Mouse (Mus musculus): ENCODE measurements around the gene Ranbp10. TPM values are rescaled to one million over a fixed set of nuclear protein-coding genes. Genes with fewer than 3 reads are reported as not detected.

Ranbp10 gene
- polyA plus RNA-seq, 1 experiment, result 15.6 TPM

- no peak overlapping the region for H3K4me3 ChIP-seq
- H3K36me3 ChIP-seq (ENCODE audit: control insufficient read depth, insufficient read depth), result peaks cover 6% of the 10 kb centered on the region
- TF ChIP-seq SRF (IDR thresholded peaks at IDR 0.05; ENCODE audit: control insufficient read depth, insufficient read length, low read depth) (no peak), TCF3 (IDR thresholded peaks at IDR 0.05; ENCODE audit: insufficient read length, low read depth) (no peak), POLR2A (IDR thresholded peaks at IDR 0.05; ENCODE audit: insufficient read length, low read depth) (no peak)
- H3K27me3 ChIP-seq (ENCODE audit: control insufficient read depth, insufficient read depth, insufficient read length), result no peaks in the 10 kb centered on the region
- no peak overlapping the region for H3ac ChIP-seq (ENCODE audit: control insufficient read depth, insufficient read length)
- H3K4me2 ChIP-seq (ENCODE audit: low read depth), result no peak overlapping the region
- H3K79me2 ChIP-seq (ENCODE audit: control insufficient read depth, insufficient read depth), result peaks cover 38% of the 10 kb centered on the region
Measured at GRCm38 (mm10) chr8:105805964-105806363, 21.2 kb downstream of the Ranbp10 start.

- H3K4me3 ChIP-seq, result no peak overlapping the region
- H3K36me3 ChIP-seq (ENCODE audit: control insufficient read depth, insufficient read depth), result peaks cover 6% of the 10 kb centered on the region
- TF ChIP-seq REST (IDR thresholded peaks at IDR 0.05; ENCODE audit: insufficient read depth, insufficient read length) (no peak), MYOG (IDR thresholded peaks at IDR 0.05; ENCODE audit: control insufficient read depth in 1 of 3, insufficient read depth in 1 of 3, insufficient read length in 2 of 3, low read depth in 2 of 3) (no peak), USF1 (IDR thresholded peaks at IDR 0.05; ENCODE audit: low read depth) (no peak), TCF12 (IDR thresholded peaks at IDR 0.05; ENCODE audit: insufficient read depth, poor library complexity, severe bottlenecking) (no peak), E2F4 (IDR thresholded peaks at IDR 0.05; ENCODE audit: insufficient read depth) (no peak), MYOD1 (IDR thresholded peaks at IDR 0.05; ENCODE audit: control insufficient read depth in 1 of 3, insufficient read length in 2 of 3, low read depth in 2 of 3) (no peak), MAX (IDR thresholded peaks at IDR 0.05; ENCODE audit: low read depth) (no peak), POLR2AphosphoS2 (IDR thresholded peaks at IDR 0.05; ENCODE audit: insufficient read length, low read depth) (no peak), TCF3 (IDR thresholded peaks at IDR 0.05; ENCODE audit: insufficient read length, low read depth) (no peak), CEBPB (IDR thresholded peaks at IDR 0.05; ENCODE audit: insufficient read depth, poor library complexity, severe bottlenecking) (no peak), POLR2A (IDR thresholded peaks at IDR 0.05; ENCODE audit: insufficient read length, low read depth) (no peak), SRF (IDR thresholded peaks at IDR 0.05; ENCODE audit: control insufficient read depth, insufficient read length, low read depth) (no peak)
- no peak overlapping the region for H3K4me2 ChIP-seq (ENCODE audit: low read depth)
- no peak overlapping the region for H3ac ChIP-seq (ENCODE audit: control insufficient read depth, insufficient read length)
- H3K27me3 ChIP-seq (ENCODE audit: control insufficient read depth, insufficient read depth, insufficient read length), result no peaks in the 10 kb centered on the region
- peaks cover 34% of the 10 kb centered on the region for H3K79me2 ChIP-seq (ENCODE audit: control insufficient read depth, insufficient read depth)
Measured at GRCm38 (mm10) chr8:105805346-105805745, 21.8 kb downstream of the Ranbp10 start.

GRCm38 (mm10) chr8:105804797-105805196, 22.4 kb downstream of the Ranbp10 start:
- Histone ChIP-seq H3K4me3 (no peak overlapping the region), H3K27me3 (ENCODE audit: control insufficient read depth, insufficient read depth, insufficient read length) (no peaks in the 10 kb centered on the region), H3ac (ENCODE audit: control insufficient read depth, insufficient read length) (no peak overlapping the region), H3K79me2 (ENCODE audit: control insufficient read depth, insufficient read depth) (peaks cover 31% of the 10 kb centered on the region), H3K4me2 (ENCODE audit: low read depth) (no peak overlapping the region), H3K36me3 (ENCODE audit: control insufficient read depth, insufficient read depth) (peaks cover 6% of the 10 kb centered on the region)
- no peak for TF ChIP-seq MAX (IDR thresholded peaks at IDR 0.05; ENCODE audit: low read depth)
- TF ChIP-seq POLR2A (IDR thresholded peaks at IDR 0.05; ENCODE audit: insufficient read length, low read depth), result no peak
- no peak for TF ChIP-seq USF1 (IDR thresholded peaks at IDR 0.05; ENCODE audit: low read depth)
- no peak for TF ChIP-seq TCF3 (IDR thresholded peaks at IDR 0.05; ENCODE audit: insufficient read length, low read depth)
- no peak for TF ChIP-seq CEBPB (IDR thresholded peaks at IDR 0.05; ENCODE audit: insufficient read depth, poor library complexity, severe bottlenecking)
- no peak for TF ChIP-seq SRF (IDR thresholded peaks at IDR 0.05; ENCODE audit: control insufficient read depth, insufficient read length, low read depth)
- no peak for TF ChIP-seq POLR2AphosphoS2 (IDR thresholded peaks at IDR 0.05; ENCODE audit: insufficient read length, low read depth)
- no peak for TF ChIP-seq MYOD1 (IDR thresholded peaks at IDR 0.05; ENCODE audit: control insufficient read depth in 1 of 3, insufficient read length in 2 of 3, low read depth in 2 of 3)
- TF ChIP-seq TCF12 (IDR thresholded peaks at IDR 0.05; ENCODE audit: insufficient read depth, poor library complexity, severe bottlenecking), result no peak
- TF ChIP-seq REST (IDR thresholded peaks at IDR 0.05; ENCODE audit: insufficient read depth, insufficient read length), result no peak
- TF ChIP-seq E2F4 (IDR thresholded peaks at IDR 0.05; ENCODE audit: insufficient read depth), result no peak
- TF ChIP-seq MYOG (IDR thresholded peaks at IDR 0.05; ENCODE audit: control insufficient read depth in 1 of 3, insufficient read depth in 1 of 3, insufficient read length in 2 of 3, low read depth in 2 of 3), result no peak

- Histone ChIP-seq H3K79me2 (ENCODE audit: control insufficient read depth, insufficient read depth) (peaks cover 27% of the 10 kb centered on the region), H3K27me3 (ENCODE audit: control insufficient read depth, insufficient read depth, insufficient read length) (no peaks in the 10 kb centered on the region), H3K4me3 (no peak overlapping the region), H3K36me3 (ENCODE audit: control insufficient read depth, insufficient read depth) (peaks cover 6% of the 10 kb centered on the region), H3ac (ENCODE audit: control insufficient read depth, insufficient read length) (no peak overlapping the region), H3K4me2 (ENCODE audit: low read depth) (peak overlapping the region; percentile 12)
- TF ChIP-seq MAX (IDR thresholded peaks at IDR 0.05; ENCODE audit: low read depth), result no peak
- TF ChIP-seq MYOD1 (IDR thresholded peaks at IDR 0.05; ENCODE audit: control insufficient read depth in 1 of 3, insufficient read length in 2 of 3, low read depth in 2 of 3), result no peak
- no peak for TF ChIP-seq TCF12 (IDR thresholded peaks at IDR 0.05; ENCODE audit: insufficient read depth, poor library complexity, severe bottlenecking)
- TF ChIP-seq E2F4 (IDR thresholded peaks at IDR 0.05; ENCODE audit: insufficient read depth), result no peak
- no peak for TF ChIP-seq POLR2AphosphoS2 (IDR thresholded peaks at IDR 0.05; ENCODE audit: insufficient read length, low read depth)
- TF ChIP-seq USF1 (IDR thresholded peaks at IDR 0.05; ENCODE audit: low read depth), result no peak
- TF ChIP-seq SRF (IDR thresholded peaks at IDR 0.05; ENCODE audit: control insufficient read depth, insufficient read length, low read depth), result no peak
- no peak for TF ChIP-seq REST (IDR thresholded peaks at IDR 0.05; ENCODE audit: insufficient read depth, insufficient read length)
- TF ChIP-seq CEBPB (IDR thresholded peaks at IDR 0.05; ENCODE audit: insufficient read depth, poor library complexity, severe bottlenecking), result no peak
- no peak for TF ChIP-seq POLR2A (IDR thresholded peaks at IDR 0.05; ENCODE audit: insufficient read length, low read depth)
- no peak for TF ChIP-seq TCF3 (IDR thresholded peaks at IDR 0.05; ENCODE audit: insufficient read length, low read depth)
- TF ChIP-seq MYOG (IDR thresholded peaks at IDR 0.05; ENCODE audit: control insufficient read depth in 1 of 3, insufficient read depth in 1 of 3, insufficient read length in 2 of 3, low read depth in 2 of 3), result no peak
Measured at GRCm38 (mm10) chr8:105801153-105801904, 25.8 kb downstream of the Ranbp10 start.

All from myocyte (in vitro differentiated cells).